Mouse (Mus musculus) olfactory bulb, adult 2 months (tissue): Measurements from ENCODE around the gene Kmt5a. TPM values are rescaled to one million over a fixed set of nuclear protein-coding genes. Genes with fewer than 3 reads are reported as not detected.
A peak's percentile ranks its signal among the peaks of the same experiment; 100 is the strongest.

Source experiments
- H3K27ac ChIP-seq: fragments of 200-500 bp; 2 replicates; pipeline ENCODE4 v1.5.1; 2012; ENCODE audit warnings: low read depth, low read length; ENCODE audit not compliant: insufficient read depth
- H3K4me1 ChIP-seq: fragments of 200-500 bp; 2 replicates; pipeline ENCODE4 v1.6.1; 2012; ENCODE audit warnings: low read length; ENCODE audit not compliant: control insufficient read depth, insufficient read depth
- H3K4me3 ChIP-seq: fragments of 200-500 bp; 2 replicates; pipeline ENCODE4 v1.5.1; 2012; ENCODE audit warnings: mild to moderate bottlenecking, low read depth, low read length, moderate library complexity; ENCODE audit not compliant: insufficient read depth
- CTCF ChIP-seq: fragments of 200-500 bp; IDR thresholded peaks from 2 replicates; pipeline ENCODE4 v1.5.1; 2012; ENCODE audit warnings: low read depth, mild to moderate bottlenecking, low read length, moderate library complexity; ENCODE audit not compliant: insufficient read depth
- POLR2A ChIP-seq: fragments of 200-500 bp; IDR thresholded peaks from 2 replicates; pipeline ENCODE4 v1.6.1; 2012; ENCODE audit warnings: mild to moderate bottlenecking, low read depth, low read length, moderate library complexity; ENCODE audit not compliant: insufficient read depth
- WGBS: fragments of 180-500 bp; shearing (Covaris S2); methylation state at CpG from one replicate; pipeline ENCODE4 v1.1.7; 2018; 5-methylcytosine and 5-hydroxymethylcytosine counted together
- polyA plus RNA-seq: library from polyadenylated mRNA; stranded (reverse); fragments of >200 nt; gene quantifications from 2 replicates; pipeline ENCODE4 v1.2.4, GENCODE M21; 2012; ENCODE audit warnings: low replicate concordance; ENCODE audit not compliant: missing spikeins, insufficient read depth, insufficient read length

The Kmt5a gene
- polyA plus RNA-seq, 1 experiment: 371 TPM

GRCm38 (mm10) chr5:124470591-124471171 lies 31.0 kb downstream of the Kmt5a start:
- TF ChIP-seq POLR2A (no peak), CTCF (no peak)
- 71% methylated on average over 6 of the region's 6 CpGs for WGBS
- Histone ChIP-seq H3K4me1 (peaks cover 9% of the 10 kb centered on the region), H3K27ac (no peak overlapping the region), H3K4me3 (no peak overlapping the region)

GRCm38 (mm10) chr5:124478873-124479204 lies 39.1 kb downstream of the Kmt5a start:
- no peak for TF ChIP-seq CTCF
- TF ChIP-seq POLR2A: no peak
- WGBS: 84% methylated on average over 1 of the region's 1 CpGs
- peak overlapping the region; percentile 66; the same call in 1 of the 2 replicates for H3K27ac ChIP-seq
- H3K4me3 ChIP-seq: no peak overlapping the region
- H3K4me1 ChIP-seq: peaks cover 10% of the 10 kb centered on the region

- no peak overlapping the region for H3K27ac ChIP-seq
- peaks cover 11% of the 10 kb centered on the region for H3K4me1 ChIP-seq
- no peak overlapping the region for H3K4me3 ChIP-seq
- WGBS: 80% methylated on average over 4 of the region's 4 CpGs
- TF ChIP-seq CTCF: no peak
- TF ChIP-seq POLR2A: no peak
These were observed 40.4 kb downstream of the Kmt5a start for GRCm38 (mm10) chr5:124480119-124480518.

- 89% methylated on average over 4 of the region's 4 CpGs for WGBS
- no peak overlapping the region for H3K27ac ChIP-seq
- TF ChIP-seq CTCF (no peak), POLR2A (no peak)
- peaks cover 6% of the 10 kb centered on the region; the same call in 1 of the 2 replicates for H3K4me1 ChIP-seq
- no peak overlapping the region for H3K4me3 ChIP-seq
These were observed 42.0 kb downstream of the Kmt5a start for GRCm38 (mm10) chr5:124481714-124482113.

GRCm38 (mm10) chr5:124482436-124482965 lies 42.8 kb downstream of the Kmt5a start:
- H3K4me3 ChIP-seq: peak overlapping the region; percentile 44
- H3K27ac ChIP-seq: peak overlapping the region; percentile 71
- 1% methylated on average over 13 of the region's 13 CpGs for WGBS
- TF ChIP-seq POLR2A (no peak), CTCF (no peak)
- H3K4me1 ChIP-seq: peaks cover 6% of the 10 kb centered on the region; the same call in 1 of the 2 replicates

- Histone ChIP-seq H3K4me3 (peak within 1 kb of the TSS; percentile 75), H3K27ac (peak within 1 kb of the TSS; percentile 89), H3K4me1 (peaks cover 6% of the 10 kb centered on the region; the same call in 1 of the 2 replicates)
- no peak for TF ChIP-seq CTCF
- no peak for TF ChIP-seq POLR2A
- under 1% methylated on average over 48 of the region's 48 CpGs for WGBS
These were observed 43.4 kb downstream of the Kmt5a start, which contains the start of gene Snrnp35 for GRCm38 (mm10) chr5:124482966-124483654. Gene Snrnp35 (plus strand): TSS chr5:124483134.

- peaks cover 4% of the 10 kb centered on the region; the same call in 1 of the 2 replicates for H3K4me1 ChIP-seq
- 6% methylated on average over 15 of the region's 15 CpGs for WGBS
- no peak for TF ChIP-seq POLR2A
- TF ChIP-seq CTCF: no peak
- H3K4me3 ChIP-seq: peak overlapping the region; percentile 75
- H3K27ac ChIP-seq: peak overlapping the region; percentile 89
These were observed 44.1 kb downstream of the Kmt5a start for GRCm38 (mm10) chr5:124483655-124484396.

GRCm38 (mm10) chr5:124485654-124486053 lies 45.9 kb downstream of the Kmt5a start:
- H3K4me3 ChIP-seq: no peak overlapping the region
- TF ChIP-seq POLR2A (no peak), CTCF (no peak)
- H3K27ac ChIP-seq: no peak overlapping the region
- peaks cover 4% of the 10 kb centered on the region; the same call in 1 of the 2 replicates for H3K4me1 ChIP-seq
- WGBS: 87% methylated on average over 5 of the region's 5 CpGs
